Mouse (Mus musculus) liver, adult 2 months (tissue): Measurements from ENCODE around the gene Agmo. TPM values are rescaled to one million over a fixed set of nuclear protein-coding genes. Genes with fewer than 3 reads are reported as not detected.
A peak's percentile ranks its signal among the peaks of the same experiment; 100 is the strongest.

ENCODE experiments used
- DNase-seq: peaks from one replicate; pipeline ENCODE4 v3.0.0-alpha.2; 2011; ENCODE audit warnings: low read depth, low spot score; ENCODE audit errors: extremely low read depth
- H3K27ac ChIP-seq: fragments of 200-500 bp; replicated peaks from 2 replicates; pipeline ENCODE4 v1.5.1; 2012; ENCODE audit warnings: low read depth, mild to moderate bottlenecking, control low read depth, inconsistent platforms, low read length; ENCODE audit not compliant: insufficient read depth
- H3K27me3 ChIP-seq: fragments of 200-500 bp; 2 replicates; pipeline ENCODE4 v1.6.1; 2012; ENCODE audit warnings: mild to moderate bottlenecking, moderate library complexity, low read length, inconsistent platforms; ENCODE audit not compliant: control insufficient read depth, insufficient read depth
- H3K36me3 ChIP-seq: fragments of 200-500 bp; 2 replicates; pipeline ENCODE4 v1.6.1; 2012; ENCODE audit warnings: low read length, inconsistent platforms; ENCODE audit not compliant: control insufficient read depth, insufficient read depth
- H3K4me1 ChIP-seq: fragments of 200-500 bp; 2 replicates; pipeline ENCODE4 v1.6.1; 2011; ENCODE audit warnings: low read length; ENCODE audit not compliant: control insufficient read depth, insufficient read depth
- H3K4me3 ChIP-seq: fragments of 200-500 bp; 2 replicates; pipeline ENCODE4 v1.5.1; 2011; ENCODE audit warnings: low read depth, mild to moderate bottlenecking, control low read depth, low read length, moderate library complexity; ENCODE audit not compliant: insufficient read depth
- H3K79me2 ChIP-seq: fragments of 200-500 bp; 2 replicates; pipeline ENCODE4 v1.6.1; 2012; ENCODE audit warnings: inconsistent platforms, mild to moderate bottlenecking, low read length, moderate library complexity; ENCODE audit not compliant: control insufficient read depth, insufficient read depth
- H3K9ac ChIP-seq: fragments of 200-500 bp; 2 replicates; pipeline ENCODE4 v1.6.1; 2012; ENCODE audit warnings: low read depth, mild to moderate bottlenecking, control low read depth, inconsistent platforms, low read length
- CTCF ChIP-seq: fragments of 200-500 bp; IDR thresholded peaks from 2 replicates; pipeline ENCODE4 v1.5.1; 2011; ENCODE audit warnings: low read depth, low read length, control low read depth
- POLR2A ChIP-seq: fragments of 200-500 bp; IDR thresholded peaks from 2 replicates; pipeline ENCODE4 v1.6.1; 2011; ENCODE audit warnings: low read length, control low read depth; ENCODE audit not compliant: insufficient read depth; ENCODE audit errors: extremely low read depth
- WGBS: fragments of 180-500 bp; shearing (Covaris S2); methylation state at CpG from one replicate; pipeline ENCODE4 v1.1.7; 2018; 5-methylcytosine and 5-hydroxymethylcytosine counted together
- polyA plus RNA-seq: library from polyadenylated mRNA; depleted of rRNA; stranded (reverse); fragments of >200 nt; gene quantifications from 2 replicates; pipeline ENCODE4 v1.2.3, GENCODE M21; 2012
- total RNA-seq: library from RNA; depleted of rRNA; stranded (reverse); fragments of >200 nt; gene quantifications from 2 replicates; pipeline ENCODE4 v1.2.3, GENCODE M21; 2014

Agmo gene
- total and polyA plus RNA-seq, 2 experiments = 35.3 to 121 TPM

DNA sequence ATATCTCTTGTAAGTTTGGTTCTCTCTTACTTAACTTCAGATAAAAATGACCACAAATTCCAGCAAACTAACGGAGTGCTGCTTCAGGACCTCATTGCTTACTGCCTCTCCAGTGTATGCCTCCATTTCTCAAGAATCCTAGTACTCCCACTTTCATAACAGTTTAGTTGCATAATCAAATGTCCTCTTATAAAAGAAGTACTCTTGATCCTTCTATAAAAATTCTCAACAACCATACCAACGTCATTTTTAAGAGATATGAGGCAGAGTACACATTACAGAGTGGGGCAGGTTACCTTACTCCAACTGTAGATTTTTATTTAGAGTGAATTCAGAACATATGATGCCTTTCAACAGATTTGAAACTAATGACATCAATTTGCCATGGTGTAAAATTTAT is 15.7 kb downstream of the Agmo start:
- no peak overlapping the region for H3K9ac ChIP-seq
- H3K27ac ChIP-seq = no peak overlapping the region
- no peaks in the 10 kb centered on the region for H3K27me3 ChIP-seq
- 54% methylated on average over 2 of the region's 2 CpGs for WGBS
- peak; percentile 41 for DNase-seq
- H3K79me2 ChIP-seq = no peaks in the 10 kb centered on the region
- H3K36me3 ChIP-seq = peaks cover 5% of the 10 kb centered on the region
- no peak overlapping the region for H3K4me3 ChIP-seq
- peaks cover 11% of the 10 kb centered on the region for H3K4me1 ChIP-seq
- no peak for TF ChIP-seq POLR2A
- TF ChIP-seq CTCF = no peak

DNA sequence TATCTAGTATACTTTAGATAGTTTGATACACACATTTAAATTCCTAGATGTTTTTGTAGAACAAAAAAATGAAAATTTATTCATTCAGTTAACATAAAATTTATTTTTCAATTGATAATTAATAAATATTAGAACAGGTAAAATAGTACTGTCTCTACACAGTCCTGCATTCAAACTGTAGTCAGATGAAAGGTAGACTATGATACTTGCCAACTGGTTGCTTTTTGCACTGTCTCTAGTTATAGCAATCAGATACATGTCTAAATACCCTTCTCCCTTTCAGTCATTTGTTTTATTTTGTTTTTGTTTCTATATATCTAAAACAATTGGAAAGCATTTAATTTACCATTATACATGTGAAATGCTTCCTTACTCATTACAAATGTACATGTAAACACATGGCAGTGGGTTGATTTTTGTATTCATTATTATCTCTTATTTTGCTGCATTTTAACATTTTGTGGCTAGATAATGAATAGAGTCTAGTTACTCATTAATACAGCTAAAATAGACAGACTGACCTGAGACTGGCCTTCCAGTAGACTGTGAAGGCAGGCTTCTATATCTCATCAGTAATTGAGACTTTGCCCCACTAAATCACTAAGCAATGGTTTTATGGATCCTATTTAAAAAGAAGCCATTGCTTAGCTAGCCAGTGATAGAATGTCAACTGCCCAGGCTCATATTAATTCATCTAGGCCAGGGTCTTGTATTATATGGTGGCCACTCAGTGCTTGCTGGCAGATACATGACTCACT is 18.5 kb downstream of the Agmo start:
- DNase-seq = peak; percentile 75
- Histone ChIP-seq H3K27ac (peak overlapping the region; percentile 44), H3K36me3 (no peaks in the 10 kb centered on the region; the same call in 1 of the 2 replicates), H3K4me3 (no peak overlapping the region), H3K9ac (no peak overlapping the region), H3K27me3 (no peaks in the 10 kb centered on the region), H3K79me2 (no peaks in the 10 kb centered on the region; the same call in 1 of the 2 replicates), H3K4me1 (peaks cover 11% of the 10 kb centered on the region)
- no peak for TF ChIP-seq POLR2A
- TF ChIP-seq CTCF = no peak

DNA sequence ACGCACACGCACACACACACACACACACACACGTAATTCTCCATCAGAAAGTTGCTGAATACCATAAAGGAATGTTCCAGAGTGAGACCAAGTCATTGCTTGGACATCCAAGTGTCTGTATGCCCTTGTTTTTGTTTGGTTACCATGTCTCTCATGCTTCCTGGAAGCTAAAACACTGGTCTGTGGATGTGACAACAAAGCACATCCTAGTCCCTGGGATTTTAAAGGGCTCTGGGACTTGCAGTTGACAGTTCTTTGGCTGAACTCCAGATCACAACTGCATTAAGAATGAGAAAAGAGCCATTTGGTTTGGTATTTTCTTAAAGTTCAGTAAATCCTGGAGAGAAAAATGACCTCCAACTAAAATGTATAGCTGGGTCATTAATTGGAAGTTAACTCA is 22.2 kb downstream of the Agmo start:
- Histone ChIP-seq H3K27me3 (no peaks in the 10 kb centered on the region), H3K9ac (no peak overlapping the region), H3K4me1 (peaks cover 6% of the 10 kb centered on the region), H3K27ac (no peak overlapping the region), H3K36me3 (no peaks in the 10 kb centered on the region), H3K79me2 (no peaks in the 10 kb centered on the region; the same call in 1 of the 2 replicates), H3K4me3 (no peak overlapping the region)
- TF ChIP-seq CTCF (no peak), POLR2A (no peak)
- WGBS = 89% methylated on average over 3 of the region's 3 CpGs
- DNase-seq = no peak

DNA sequence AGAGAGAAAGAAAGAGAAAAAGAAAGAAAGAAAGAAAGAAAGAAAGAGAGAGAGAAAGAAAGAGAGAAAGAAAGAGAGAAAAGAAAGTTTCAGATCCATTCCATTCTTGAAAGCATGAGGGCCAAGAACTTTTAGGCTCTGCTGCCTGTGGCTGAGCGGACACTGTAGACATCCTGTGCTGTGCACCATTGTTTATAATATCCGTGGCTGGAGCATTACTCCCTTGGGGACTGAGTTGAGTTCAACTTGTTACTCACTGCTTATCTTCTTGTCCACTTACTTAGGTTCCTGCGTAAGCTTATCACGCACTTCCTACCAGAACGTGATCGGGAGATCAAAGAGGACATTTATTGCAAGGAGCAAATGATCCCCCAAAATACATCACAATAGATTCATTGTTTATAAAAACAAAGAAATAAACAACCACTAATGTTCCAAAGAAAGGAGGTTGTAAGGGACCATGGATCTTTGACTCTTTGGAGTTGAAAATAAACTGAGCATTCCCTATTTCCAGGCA is 27.3 kb downstream of the Agmo start:
- Histone ChIP-seq H3K4me3 (no peak overlapping the region), H3K36me3 (no peaks in the 10 kb centered on the region), H3K27me3 (no peaks in the 10 kb centered on the region), H3K27ac (no peak overlapping the region), H3K9ac (no peak overlapping the region), H3K4me1 (0 out of 2 replicates have a peak, but pooled peaks cover 2% of the 10 kb centered on the region), H3K79me2 (no peaks in the 10 kb centered on the region; the same call in 1 of the 2 replicates)
- no peak for DNase-seq
- TF ChIP-seq CTCF = no peak
- no peak for TF ChIP-seq POLR2A
- WGBS = 81% methylated on average over 6 of the region's 6 CpGs

DNA sequence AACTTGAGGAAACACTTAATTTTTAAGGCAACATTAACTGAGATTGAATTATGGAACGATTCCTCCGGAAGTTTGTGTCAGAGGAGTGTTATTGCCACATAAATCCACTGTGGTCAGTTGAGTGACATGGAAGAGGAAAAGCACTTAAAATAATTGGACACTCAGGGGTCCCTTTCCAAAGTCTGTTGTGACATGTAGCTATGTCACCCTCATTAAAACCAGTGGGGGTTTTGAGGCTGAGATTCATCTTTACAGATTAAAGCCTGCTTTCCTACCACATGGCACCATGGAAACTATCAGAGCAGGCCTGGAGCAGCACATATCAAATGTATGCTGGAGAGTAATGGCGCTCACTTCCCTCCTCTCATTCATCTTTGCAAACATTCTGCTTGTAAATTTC is 31.2 kb downstream of the Agmo start:
- Histone ChIP-seq H3K9ac (no peak overlapping the region), H3K27me3 (no peaks in the 10 kb centered on the region), H3K79me2 (peaks cover 3% of the 10 kb centered on the region; the same call in 1 of the 2 replicates), H3K36me3 (no peaks in the 10 kb centered on the region), H3K27ac (no peak overlapping the region), H3K4me3 (no peak overlapping the region), H3K4me1 (0 out of 2 replicates have a peak, but pooled peaks cover 2% of the 10 kb centered on the region)
- TF ChIP-seq CTCF = no peak
- no peak for TF ChIP-seq POLR2A
- DNase-seq = no peak
- WGBS = 84% methylated on average over 3 of the region's 3 CpGs

DNA sequence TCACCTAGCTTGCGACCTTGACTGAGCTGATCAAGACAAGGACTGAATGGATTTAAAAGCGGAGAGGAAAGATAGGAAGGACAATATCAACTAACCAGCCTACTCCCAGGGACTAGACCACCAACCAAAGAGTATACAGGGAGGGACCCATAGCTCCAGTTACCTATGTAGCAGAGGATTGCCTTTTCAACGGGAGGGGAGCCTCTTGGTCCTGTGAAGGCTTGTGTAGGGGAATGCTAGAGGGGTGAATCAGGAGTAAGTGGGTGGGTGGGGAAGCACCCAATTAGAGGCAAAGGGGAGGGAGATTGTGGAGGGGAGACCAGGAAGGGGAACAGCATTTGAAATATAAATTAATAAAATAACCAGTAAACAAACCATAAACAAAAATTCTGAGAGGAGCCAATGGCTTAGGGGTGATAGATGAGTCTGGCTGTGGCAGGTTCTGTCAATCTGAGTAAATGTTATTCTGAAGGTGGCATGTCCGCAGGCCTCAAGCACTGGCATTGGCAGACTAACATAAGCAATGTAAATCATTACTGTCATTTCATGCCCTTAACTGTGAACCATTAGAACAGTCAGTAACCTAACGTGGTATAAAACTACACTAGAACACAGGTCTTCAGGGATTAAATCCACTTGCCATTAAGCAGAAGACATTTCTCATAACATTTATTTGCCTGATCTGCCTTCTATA is 32.7 kb downstream of the Agmo start:
- no peak overlapping the region for H3K9ac ChIP-seq
- no peaks in the 10 kb centered on the region for H3K27me3 ChIP-seq
- H3K79me2 ChIP-seq = peaks cover 3% of the 10 kb centered on the region; the same call in 1 of the 2 replicates
- 0 out of 2 replicates have a peak, but pooled peaks cover 2% of the 10 kb centered on the region for H3K4me1 ChIP-seq
- whole genome bisulfite sequencing = 93% methylated on average over 5 of the region's 5 CpGs
- no peak overlapping the region for H3K27ac ChIP-seq
- TF ChIP-seq CTCF (no peak), POLR2A (no peak)
- H3K4me3 ChIP-seq = no peak overlapping the region
- no peaks in the 10 kb centered on the region; the same call in 1 of the 2 replicates for H3K36me3 ChIP-seq
- DNase-seq = no peak
